Mouse (Mus musculus): ENCODE results near the gene Rassf3.

The Rassf3 gene

GRCm38 (mm10) chr10:121411721-121412455, 64.3 kb downstream of the Rassf3 start:
- in situ Hi-C loops (cut with MboI, MseI) = no loop called here

GRCm38 (mm10) chr10:121409717-121410116, 66.4 kb downstream of the Rassf3 start:
- in situ Hi-C loops (cut with MboI, MseI) = no loop called here

GRCm38 (mm10) chr10:121403946-121404345, 72.2 kb downstream of the Rassf3 start:
- in situ Hi-C loops (cut with MboI, MseI) = no loop called here

- in situ Hi-C loops (cut with MboI, MseI) = no loop called here
Observed at GRCm38 (mm10) chr10:121403104-121403503, 73.0 kb downstream of the Rassf3 start.

- in situ Hi-C loops (cut with MboI, MseI) = no loop called here
Observed at GRCm38 (mm10) chr10:121401005-121401404, 75.1 kb downstream of the Rassf3 start.

- in situ Hi-C loops (cut with MboI, MseI) = no loop called here
Observed at GRCm38 (mm10) chr10:121398599-121398998, 77.5 kb downstream of the Rassf3 start.

GRCm38 (mm10) chr10:121395542-121396176, 80.5 kb downstream of the Rassf3 start:
- in situ Hi-C loops (cut with MboI, MseI) = no loop called here

GRCm38 (mm10) chr10:121394789-121395325, 81.3 kb downstream of the Rassf3 start:
- in situ Hi-C loops (cut with MboI, MseI) = no loop called here

GRCm38 (mm10) chr10:121394270-121394669, 81.9 kb downstream of the Rassf3 start:
- in situ Hi-C loops (cut with MboI, MseI) = no loop called here

GRCm38 (mm10) chr10:121391901-121392300, 84.2 kb downstream of the Rassf3 start:
- in situ Hi-C loops (cut with MboI, MseI) = no loop called here

- in situ Hi-C loops (cut with MboI, MseI) = no loop called here
Observed at GRCm38 (mm10) chr10:121390602-121391001, 85.5 kb downstream of the Rassf3 start.

- in situ Hi-C loops (cut with MboI, MseI) = no loop called here
Observed at GRCm38 (mm10) chr10:121386347-121386746, 89.8 kb downstream of the Rassf3 start.

- in situ Hi-C loops (cut with MboI, MseI) = no loop called here
Observed at GRCm38 (mm10) chr10:121385695-121386094, 90.5 kb downstream of the Rassf3 start.

- in situ Hi-C loops (cut with MboI, MseI) = no loop called here
Observed at GRCm38 (mm10) chr10:121384710-121385109, 91.4 kb downstream of the Rassf3 start.

- in situ Hi-C loops (cut with MboI, MseI) = no loop called here
Observed at GRCm38 (mm10) chr10:121381280-121381679, 94.9 kb downstream of the Rassf3 start.

GRCm38 (mm10) chr10:121379387-121379786, 96.8 kb downstream of the Rassf3 start:
- in situ Hi-C loops (cut with MboI, MseI) = no loop called here

GRCm38 (mm10) chr10:121376530-121377271, 99.4 kb downstream of the Rassf3 start:
- in situ Hi-C loops (cut with MboI, MseI) = no loop called here

GRCm38 (mm10) chr10:121375649-121376493, 100.3 kb downstream of the Rassf3 start:
- in situ Hi-C loops (cut with MboI, MseI) = no loop called here

GRCm38 (mm10) chr10:121374693-121375620, 101.2 kb downstream of the Rassf3 start:
- in situ Hi-C loops (cut with MboI, MseI) = no loop called here

GRCm38 (mm10) chr10:121374013-121374412, 102.1 kb downstream of the Rassf3 start:
- in situ Hi-C loops (cut with MboI, MseI) = no loop called here

All from T-helper 1 cell (primary cell).